Mouse (Mus musculus): ENCODE results near the gene Gm13271. TPM values are rescaled to one million over a fixed set of nuclear protein-coding genes. Genes with fewer than 3 reads are reported as not detected.

The Gm13271 gene
- polyA plus RNA-seq, 1 experiment = not detected

DNA sequence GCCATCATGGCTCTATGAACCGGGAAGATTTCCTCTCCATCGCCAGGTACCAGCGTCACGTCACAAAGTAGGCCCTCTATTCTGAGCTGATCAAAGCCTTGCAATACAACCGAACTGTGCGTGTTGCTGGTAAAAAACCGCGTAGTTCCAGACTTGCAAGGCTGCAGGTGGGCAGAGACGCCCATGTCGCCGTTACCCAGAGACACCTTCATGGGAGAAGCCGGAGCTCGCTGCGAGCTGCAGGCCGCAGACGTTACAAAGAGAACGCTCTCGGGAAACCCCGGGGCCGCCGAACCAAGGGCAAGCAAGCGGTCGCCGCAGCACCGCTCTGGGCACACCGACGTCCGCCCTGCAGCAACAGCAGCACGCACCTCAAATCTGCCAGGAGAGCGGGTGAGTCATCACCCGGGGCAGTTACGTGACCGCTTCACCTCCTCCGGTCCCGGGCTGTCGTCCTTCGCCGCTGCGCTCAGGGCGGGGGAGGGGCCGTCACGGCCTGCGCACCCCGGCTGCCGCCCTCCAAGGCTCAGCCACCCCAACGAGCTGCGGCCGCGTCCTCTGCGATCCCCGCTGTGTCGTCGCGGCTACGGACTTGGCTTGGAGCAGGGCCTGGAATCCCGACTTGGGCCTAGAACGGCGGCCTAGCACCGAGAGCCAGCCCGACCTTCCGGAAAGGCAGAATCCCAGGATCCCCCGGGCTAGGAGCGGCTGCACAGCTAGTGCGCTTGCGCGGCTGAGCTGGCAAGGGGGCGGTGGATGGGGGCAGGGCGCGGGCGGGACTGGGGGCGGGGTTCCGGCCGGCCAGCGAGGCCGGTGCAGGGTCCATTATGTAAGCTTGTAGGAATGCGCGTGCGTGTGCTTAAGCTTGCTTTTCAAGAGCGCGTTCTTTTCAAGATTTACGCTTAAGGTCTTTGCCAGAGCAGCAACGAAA lies 32.6 kb upstream of the Gm13271 start, which contains the start of the genes Gm26566 and Klhl9:
Gm26566 (plus strand) TSS at position 15 of the 931 bp plus-strand sequence.
Klhl9 (minus strand) TSS at position 675 of the 931 bp plus-strand sequence.
- TF ChIP-seq CTCF (IDR thresholded peaks at IDR 0.05; ENCODE audit: borderline replicate concordance, control insufficient read depth, extremely low read depth, insufficient read depth, low read length, poor library complexity) = peak; percentile 38; the same call in 1 of the 2 replicates
- peak; percentile 71 for TF ChIP-seq POLR2A (IDR thresholded peaks at IDR 0.05; ENCODE audit: control insufficient read depth, extremely low read depth, insufficient read depth, low read length, poor library complexity)
- under 1% methylated on average over 82 of the region's 82 CpGs for WGBS
- Histone ChIP-seq H3K27ac (ENCODE audit: control insufficient read depth, insufficient read depth, low read length) (peak within 1 kb of the TSS; percentile 46), H3K4me3 (ENCODE audit: control insufficient read depth, insufficient read depth, low read length) (peak within 1 kb of the TSS; percentile 81), H3K36me3 (ENCODE audit: control insufficient read depth, insufficient read depth, low read length) (peaks cover 11% of the 10 kb centered on the region), H3K27me3 (ENCODE audit: control insufficient read depth, insufficient read depth, low read length) (no peaks in the 10 kb centered on the region), H3K4me1 (replicated peaks; ENCODE audit: control insufficient read depth, insufficient read depth, low read length) (peaks cover 15% of the 10 kb centered on the region)
- DNase-seq = peak; percentile 88

- TF ChIP-seq CTCF (IDR thresholded peaks at IDR 0.05; ENCODE audit: borderline replicate concordance, control insufficient read depth, extremely low read depth, insufficient read depth, low read length, poor library complexity) (no peak), POLR2A (IDR thresholded peaks at IDR 0.05; ENCODE audit: control insufficient read depth, extremely low read depth, insufficient read depth, low read length, poor library complexity) (no peak)
- Histone ChIP-seq H3K4me3 (ENCODE audit: control insufficient read depth, insufficient read depth, low read length) (no peak overlapping the region), H3K27me3 (ENCODE audit: control insufficient read depth, insufficient read depth, low read length) (no peaks in the 10 kb centered on the region), H3K4me1 (replicated peaks; ENCODE audit: control insufficient read depth, insufficient read depth, low read length) (peaks cover 13% of the 10 kb centered on the region), H3K36me3 (ENCODE audit: control insufficient read depth, insufficient read depth, low read length) (peaks cover 11% of the 10 kb centered on the region), H3K27ac (ENCODE audit: control insufficient read depth, insufficient read depth, low read length) (no peak overlapping the region)
- 74% methylated on average over 8 of the region's 8 CpGs for WGBS
- DNase-seq = no peak
These were observed 31.1 kb upstream of the Gm13271 start for GRCm38 (mm10) chr4:88723497-88724090.

- TF ChIP-seq POLR2A (IDR thresholded peaks at IDR 0.05; ENCODE audit: control insufficient read depth, extremely low read depth, insufficient read depth, low read length, poor library complexity) (no peak), CTCF (IDR thresholded peaks at IDR 0.05; ENCODE audit: borderline replicate concordance, control insufficient read depth, extremely low read depth, insufficient read depth, low read length, poor library complexity) (no peak)
- Histone ChIP-seq H3K4me1 (replicated peaks; ENCODE audit: control insufficient read depth, insufficient read depth, low read length) (no peaks in the 10 kb centered on the region), H3K4me3 (ENCODE audit: control insufficient read depth, insufficient read depth, low read length) (no peak overlapping the region), H3K36me3 (ENCODE audit: control insufficient read depth, insufficient read depth, low read length) (no peaks in the 10 kb centered on the region), H3K27ac (ENCODE audit: control insufficient read depth, insufficient read depth, low read length) (no peak overlapping the region), H3K27me3 (ENCODE audit: control insufficient read depth, insufficient read depth, low read length) (no peaks in the 10 kb centered on the region)
- DNase-seq = no peak
- WGBS = 34% methylated on average over 6 of the region's 6 CpGs
These were observed 27.9 kb upstream of the Gm13271 start for GRCm38 (mm10) chr4:88726727-88727126.

DNA sequence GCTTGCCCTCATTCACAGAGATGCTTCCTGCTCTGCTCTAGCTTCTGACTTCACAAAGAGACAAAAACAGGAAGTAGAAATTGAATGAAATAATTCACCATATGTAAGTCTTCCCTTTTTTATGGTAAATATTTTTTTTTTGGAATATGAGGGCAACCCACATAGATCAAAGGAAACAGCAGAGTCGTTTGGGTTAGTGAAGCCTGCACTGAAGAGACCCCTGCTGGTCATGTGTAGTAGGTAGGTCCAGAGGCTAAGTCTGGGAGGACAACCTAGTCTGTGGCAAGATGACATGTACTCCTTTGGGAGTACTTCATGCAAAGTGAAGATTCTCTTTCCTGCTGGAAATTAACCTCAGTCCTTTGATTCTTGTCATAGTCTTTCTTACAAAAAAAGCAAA lies 27.3 kb upstream of the Gm13271 start:
- H3K27me3 ChIP-seq (ENCODE audit: control insufficient read depth, insufficient read depth, low read length) = no peaks in the 10 kb centered on the region
- WGBS = 0% methylated on average over 1 of the region's 1 CpGs
- no peaks in the 10 kb centered on the region for H3K4me1 ChIP-seq (replicated peaks; ENCODE audit: control insufficient read depth, insufficient read depth, low read length)
- TF ChIP-seq POLR2A (IDR thresholded peaks at IDR 0.05; ENCODE audit: control insufficient read depth, extremely low read depth, insufficient read depth, low read length, poor library complexity) (no peak), CTCF (IDR thresholded peaks at IDR 0.05; ENCODE audit: borderline replicate concordance, control insufficient read depth, extremely low read depth, insufficient read depth, low read length, poor library complexity) (no peak)
- H3K4me3 ChIP-seq (ENCODE audit: control insufficient read depth, insufficient read depth, low read length) = no peak overlapping the region
- DNase-seq = peak; percentile 59
- no peaks in the 10 kb centered on the region for H3K36me3 ChIP-seq (ENCODE audit: control insufficient read depth, insufficient read depth, low read length)
- H3K27ac ChIP-seq (ENCODE audit: control insufficient read depth, insufficient read depth, low read length) = no peak overlapping the region

- TF ChIP-seq POLR2A (IDR thresholded peaks at IDR 0.05; ENCODE audit: control insufficient read depth, extremely low read depth, insufficient read depth, low read length, poor library complexity) = no peak
- no peak; the same call in 1 of the 2 replicates for TF ChIP-seq CTCF (IDR thresholded peaks at IDR 0.05; ENCODE audit: borderline replicate concordance, control insufficient read depth, extremely low read depth, insufficient read depth, low read length, poor library complexity)
- peak; percentile 78 for DNase-seq
- H3K36me3 ChIP-seq (ENCODE audit: control insufficient read depth, insufficient read depth, low read length) = no peaks in the 10 kb centered on the region
- H3K27me3 ChIP-seq (ENCODE audit: control insufficient read depth, insufficient read depth, low read length) = no peaks in the 10 kb centered on the region
- H3K4me3 ChIP-seq (ENCODE audit: control insufficient read depth, insufficient read depth, low read length) = no peak overlapping the region
- H3K27ac ChIP-seq (ENCODE audit: control insufficient read depth, insufficient read depth, low read length) = no peak overlapping the region
- 5% methylated on average over 2 of the region's 2 CpGs for WGBS
- peaks cover 4% of the 10 kb centered on the region for H3K4me1 ChIP-seq (replicated peaks; ENCODE audit: control insufficient read depth, insufficient read depth, low read length)
These were observed 16.2 kb upstream of the Gm13271 start for GRCm38 (mm10) chr4:88738480-88738879.

GRCm38 (mm10) chr4:88739036-88739435 lies 15.6 kb upstream of the Gm13271 start:
- Histone ChIP-seq H3K36me3 (ENCODE audit: control insufficient read depth, insufficient read depth, low read length) (no peaks in the 10 kb centered on the region), H3K4me1 (replicated peaks; ENCODE audit: control insufficient read depth, insufficient read depth, low read length) (peaks cover 4% of the 10 kb centered on the region), H3K27me3 (ENCODE audit: control insufficient read depth, insufficient read depth, low read length) (no peaks in the 10 kb centered on the region), H3K4me3 (ENCODE audit: control insufficient read depth, insufficient read depth, low read length) (no peak overlapping the region), H3K27ac (ENCODE audit: control insufficient read depth, insufficient read depth, low read length) (no peak overlapping the region)
- 89% methylated on average over 6 of the region's 6 CpGs for WGBS
- no peak for TF ChIP-seq CTCF (IDR thresholded peaks at IDR 0.05; ENCODE audit: borderline replicate concordance, control insufficient read depth, extremely low read depth, insufficient read depth, low read length, poor library complexity)
- no peak for TF ChIP-seq POLR2A (IDR thresholded peaks at IDR 0.05; ENCODE audit: control insufficient read depth, extremely low read depth, insufficient read depth, low read length, poor library complexity)
- no peak for DNase-seq
